Mouse (Mus musculus) urinary bladder, postnatal 14 days (tissue): ENCODE data around the gene Zfp644.

ENCODE experiments used
- DNase-seq: peaks from one replicate; pipeline ENCODE4 v3.0.0; 2021; ENCODE audit warnings: low spot score

Gene Zfp644

DNA sequence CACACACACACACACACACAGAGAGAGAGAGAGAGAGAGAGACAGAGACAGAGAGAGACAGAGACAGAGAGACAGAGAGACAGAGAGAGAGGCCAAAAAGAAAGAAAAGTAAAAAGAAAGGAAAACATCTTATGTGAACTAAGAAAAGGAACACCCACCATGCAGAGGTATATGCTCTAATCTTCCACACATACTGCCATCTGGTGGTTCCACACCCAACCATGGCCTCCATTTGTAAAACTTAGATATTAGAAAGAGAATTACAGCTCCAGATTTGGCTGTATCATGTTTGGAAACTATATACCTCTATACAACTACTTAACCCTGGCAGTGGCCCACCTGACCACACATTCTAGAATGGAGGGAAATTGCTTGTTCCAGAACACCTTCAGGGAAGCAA, 102.7 kb downstream of the Zfp644 start:
- DNase-seq: no peak

DNA sequence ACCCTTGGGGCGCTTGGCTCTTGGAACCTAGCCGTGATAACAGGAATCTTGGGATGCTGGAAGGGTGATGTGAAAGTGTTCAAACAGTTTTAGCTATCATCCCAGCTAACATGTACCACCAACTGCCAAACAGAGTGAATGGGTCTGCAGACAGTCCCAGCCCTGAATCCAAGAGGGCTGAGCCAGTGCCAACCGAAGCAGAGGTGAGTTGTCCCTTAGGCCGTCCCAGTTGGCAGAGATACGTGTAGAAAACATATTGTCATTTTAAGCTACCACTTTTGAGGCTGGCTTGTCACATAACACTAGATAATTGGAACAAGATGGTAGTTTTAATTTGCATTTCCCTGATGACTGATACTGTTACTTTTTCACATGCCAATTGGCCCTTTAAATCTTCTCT, 106.4 kb downstream of the Zfp644 start:
- no peak for DNase-seq

DNA sequence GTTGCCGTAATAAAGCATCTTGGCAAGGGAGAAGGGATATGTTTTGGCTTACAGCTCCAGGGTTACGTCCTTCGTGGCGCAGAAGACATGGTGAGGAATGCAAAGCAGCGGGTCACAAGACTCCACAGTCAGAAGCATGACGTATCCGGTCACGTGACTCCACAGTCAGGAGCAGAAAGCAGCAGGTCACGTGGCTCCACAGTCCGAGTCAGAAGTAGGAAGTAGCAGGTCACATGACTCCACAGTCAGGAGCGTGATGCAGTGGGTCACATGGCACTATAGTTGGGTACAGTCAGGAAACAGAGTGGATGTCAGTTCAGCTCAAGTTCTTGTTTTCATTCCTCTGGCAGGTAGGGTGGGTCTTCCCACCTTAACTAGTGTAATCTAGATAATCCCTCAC, 107.4 kb downstream of the Zfp644 start:
- no peak for DNase-seq

DNA sequence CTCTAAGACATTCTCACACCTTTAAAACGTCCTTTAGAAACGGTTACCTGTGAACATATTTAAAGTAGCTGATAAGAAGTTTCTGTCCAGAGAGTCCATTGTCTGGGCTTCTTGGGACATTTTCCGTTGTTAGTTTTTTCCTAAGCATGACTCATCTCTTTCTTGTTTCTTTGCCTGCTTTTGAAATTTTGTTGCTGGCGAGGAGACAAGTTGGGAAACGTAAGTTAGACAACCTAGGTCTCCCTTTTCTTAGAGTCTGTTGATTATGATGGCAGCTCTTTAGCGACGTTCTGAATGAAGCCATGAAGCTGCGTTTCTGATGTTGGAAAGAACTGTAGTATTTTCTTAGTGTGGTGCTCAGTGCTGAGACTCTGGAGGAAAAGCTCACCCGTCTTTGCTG, 108.1 kb downstream of the Zfp644 start:
- DNase-seq: no peak

DNA sequence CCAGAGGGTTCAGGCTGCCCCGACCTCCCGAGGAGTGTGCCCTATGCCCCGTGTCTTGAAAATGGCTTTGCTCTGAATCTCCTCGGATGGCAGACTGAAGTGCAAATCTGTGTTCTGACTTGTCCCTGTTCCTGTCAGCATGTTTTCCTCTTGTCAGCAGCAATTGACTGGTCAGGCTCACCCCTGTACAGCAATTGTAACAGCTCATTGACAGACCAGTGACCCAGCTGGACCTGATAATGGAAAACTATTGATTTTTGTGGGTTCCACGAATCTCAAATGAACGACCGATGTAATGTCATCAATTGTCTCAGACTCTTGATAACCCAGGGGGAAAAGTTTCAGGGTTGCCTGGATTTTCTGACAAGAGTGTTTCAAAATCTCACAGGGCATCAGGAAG, 116.1 kb downstream of the Zfp644 start:
- no peak for DNase-seq

DNA sequence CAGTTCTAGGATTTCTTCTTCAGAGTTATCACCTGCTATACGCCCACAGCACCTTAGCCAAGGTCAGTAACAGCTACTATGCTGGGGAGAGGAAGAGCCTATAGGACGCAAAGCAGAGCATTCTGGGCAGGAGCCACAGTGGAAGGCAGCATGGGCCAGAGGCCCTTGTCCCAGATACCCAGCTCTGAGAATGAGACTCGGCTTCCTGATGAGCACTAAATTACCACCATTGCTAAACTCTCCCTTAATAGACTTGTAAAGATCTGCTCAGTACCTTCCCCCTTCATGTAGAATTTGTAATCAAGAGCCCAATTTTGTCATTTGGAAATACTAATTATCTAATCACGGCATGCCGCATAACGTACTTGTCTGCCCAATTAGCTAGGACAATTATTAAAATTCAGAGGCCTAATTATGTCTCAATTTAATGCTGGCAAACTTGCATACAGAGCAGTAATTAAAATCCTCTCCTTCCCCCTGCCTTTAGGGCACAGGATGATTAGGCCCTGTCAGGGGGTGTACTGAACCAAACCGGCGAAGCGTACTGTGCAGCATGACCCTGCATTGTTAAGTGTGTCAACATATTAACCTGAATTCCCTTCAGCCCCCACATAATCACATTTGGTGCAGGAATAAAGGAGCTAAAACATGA, 119.7 kb downstream of the Zfp644 start:
- DNase-seq: no peak

DNA sequence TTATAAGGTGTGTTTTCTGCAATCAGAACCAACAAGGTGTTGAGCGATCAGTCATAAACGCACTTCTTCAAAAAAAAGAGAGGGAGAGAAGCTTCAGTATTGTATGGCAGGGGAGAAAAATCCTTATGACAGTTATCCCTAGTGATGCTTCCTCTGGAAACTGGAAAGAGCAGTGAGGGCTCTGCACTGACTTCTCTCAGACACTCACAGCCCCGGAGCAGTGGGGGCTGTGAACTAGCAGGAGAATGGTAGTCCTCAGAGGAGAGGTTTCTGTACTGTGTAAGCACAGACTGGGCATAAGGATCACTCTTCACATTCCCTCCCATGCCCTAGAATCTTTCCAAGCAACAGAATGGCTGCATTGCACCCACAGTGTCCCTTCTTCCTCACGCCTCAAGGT, 122.0 kb downstream of the Zfp644 start:
- no peak for DNase-seq

DNA sequence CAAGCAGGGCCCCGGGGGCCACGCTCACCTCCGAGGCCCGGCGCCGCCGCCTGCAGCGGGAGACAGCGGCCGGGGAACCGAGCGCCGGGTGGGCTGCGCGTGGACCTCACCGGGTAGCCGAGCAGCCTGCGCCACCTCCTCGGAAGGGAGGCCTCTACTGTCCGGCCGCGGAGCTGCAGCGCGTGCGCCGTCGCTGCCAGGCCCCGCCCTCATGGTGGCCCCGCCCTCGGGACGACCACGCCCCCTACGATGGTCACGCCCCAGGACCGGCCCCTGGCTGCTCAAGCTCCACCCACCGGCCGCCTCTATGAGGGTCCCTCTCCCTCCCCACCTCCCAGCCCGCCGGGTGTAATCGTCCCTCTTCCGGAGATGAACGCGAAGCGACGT, 122.5 kb downstream of the Zfp644 start:
- peak; percentile 81 for DNase-seq

DNA sequence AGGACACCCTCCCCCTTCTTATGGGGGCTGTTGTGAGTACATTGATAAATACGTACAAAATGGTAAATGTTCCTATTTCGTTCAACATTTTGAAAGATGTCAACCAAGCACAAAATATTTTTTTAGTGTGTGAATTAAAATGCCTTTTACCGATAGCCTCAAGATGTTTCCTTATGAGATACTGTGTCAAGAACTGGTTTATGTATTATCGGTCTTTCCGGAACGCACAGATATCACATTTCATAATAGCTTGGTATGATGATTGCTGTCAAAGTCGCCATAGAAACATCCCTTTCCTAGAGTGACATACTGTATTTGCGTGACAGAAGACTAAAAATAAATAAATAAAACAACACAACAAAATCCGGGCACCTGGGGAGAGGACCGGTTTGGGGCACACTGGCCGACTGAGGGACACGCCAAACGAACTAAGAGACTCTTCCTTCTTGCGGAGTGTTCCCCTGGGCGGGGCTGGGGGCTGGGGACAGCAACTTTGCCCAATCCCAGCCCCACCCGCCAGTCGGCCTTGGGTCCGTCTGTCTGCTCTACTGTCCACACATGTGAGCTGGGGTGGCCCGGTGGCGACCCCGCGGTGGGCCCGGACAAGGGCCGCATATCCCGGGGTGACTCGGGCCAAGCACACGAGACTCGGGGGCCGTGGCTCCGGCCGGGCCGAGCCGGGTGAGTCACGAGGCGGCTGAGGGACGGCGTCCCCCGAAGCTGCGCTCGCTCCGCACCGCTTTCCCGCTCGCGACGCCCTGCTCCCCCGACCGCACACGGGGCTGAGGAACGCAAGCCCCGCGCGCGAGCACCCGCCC, 123.1 kb downstream of the Zfp644 start:
- DNase-seq: peak; percentile 14
